Mouse (Mus musculus) bone marrow macrophage, adult 2 months (primary cell): ENCODE results near the gene Wdsub1.

Experiments
- CTCF ChIP-seq: IDR thresholded peaks from 2 replicates; pipeline ENCODE4 v1.5.1; 2012; ENCODE audit warnings: low read depth, mild to moderate bottlenecking, low read length, moderate library complexity
- POLR2A ChIP-seq: IDR thresholded peaks from 2 replicates; pipeline ENCODE4 v1.6.1; 2012; ENCODE audit warnings: mild to moderate bottlenecking, low read depth, low read length, borderline replicate concordance

DNA sequence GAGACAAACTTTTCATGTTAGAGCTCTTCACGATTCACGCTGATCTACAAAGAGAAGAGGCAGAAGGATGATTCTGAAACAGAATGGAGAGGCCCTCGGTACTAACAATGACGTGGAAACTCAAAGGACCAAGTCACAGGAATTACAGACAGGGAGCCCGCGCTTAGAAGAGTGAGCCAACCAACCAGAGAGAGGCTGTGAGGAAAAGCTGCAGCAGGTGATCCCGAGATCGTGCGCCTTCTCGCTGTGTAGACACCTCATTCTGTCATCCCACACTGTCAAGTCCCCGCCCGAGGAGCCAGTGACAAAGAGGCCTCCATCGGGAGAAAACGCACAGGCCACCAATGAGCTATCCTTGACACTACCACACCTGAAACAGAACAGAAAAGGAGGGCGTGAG, 5.9 kb downstream of the Wdsub1 start:
- no peak for TF ChIP-seq CTCF
- no peak for TF ChIP-seq POLR2A
